Mouse (Mus musculus) T-cell, adult 66 days (primary cell): Measurements from ENCODE around the gene Gphn. TPM values are rescaled to one million over a fixed set of nuclear protein-coding genes. Genes with fewer than 3 reads are reported as not detected.

ENCODE experiments used
- total RNA-seq, 2 experiments: library from RNA; stranded (reverse); gene quantifications; 3 replicates in 1 of 2; 4 replicates in 1 of 2; pipeline ENCODE4 v1.2.4; 2023

Gphn gene
- total RNA-seq, result 10 to 100 TPM; 13.0 to 15.1 TPM

GRCm38 (mm10) chr12:78225707-78226518 lies at the start of gene Gphn:
TSS of gene Gphn (plus strand) at chr12:78226379.

GRCm38 (mm10) chr12:78193942-78194341 lies 32.2 kb upstream of the Gphn start, which contains the start of gene Gm6657:
TSS of gene Gm6657 (plus strand) at chr12:78194242.

GRCm38 (mm10) chr12:78691325-78691724 lies 465.1 kb downstream of the Gphn start, which contains the start of gene Fam71d:
TSS of gene Fam71d (plus strand) at chr12:78691535.

Other genes starting within 250 kb of the Gphn start
- gene Gm6657, start 32.1 kb upstream of the Gphn start, total RNA-seq, result not detected